Mouse (Mus musculus) C2C12 (cell line): ENCODE measurements around the gene Ski.

Source experiments
- CEBPB ChIP-seq: IDR thresholded peaks from one replicate; pipeline ENCODE4 v1.6.1; 2011; ENCODE audit warnings: low read depth, mild to moderate bottlenecking, control low read depth, moderate library complexity
- CTCF ChIP-seq: IDR thresholded peaks from one replicate; pipeline ENCODE4 v1.5.1; 2011; ENCODE audit not compliant: control insufficient read depth, insufficient read depth, insufficient read length
- MYOD1 ChIP-seq: IDR thresholded peaks from one replicate; pipeline ENCODE4 v1.6.1; 2011; ENCODE audit warnings: low read depth; ENCODE audit not compliant: control insufficient read depth, insufficient read length

GRCm38 (mm10) chr4:155158543-155158917, 63.9 kb downstream of the Ski start:
- TF ChIP-seq CEBPB, result no peak
- no peak for TF ChIP-seq CTCF
- TF ChIP-seq MYOD1, result no peak
